Mouse (Mus musculus) myocyte (in vitro differentiated cells): ENCODE data around the gene 1700016H13Rik.

Experiments
- CEBPB ChIP-seq: IDR thresholded peaks from 2 replicates; pipeline ENCODE4 v1.6.1; 2011; ENCODE audit warnings: mild to moderate bottlenecking, moderate library complexity; ENCODE audit not compliant: poor library complexity, insufficient read depth, severe bottlenecking
- MAX ChIP-seq: IDR thresholded peaks from one replicate; pipeline ENCODE4 v1.6.1; 2011; ENCODE audit warnings: low read depth, mild to moderate bottlenecking, control low read depth
- MYOD1 ChIP-seq, 3 experiments: IDR thresholded peaks; one replicate each; pipeline ENCODE4 v1.6.1; 2011; ENCODE audit warnings: control low read depth in 2 of 3, low read depth in 2 of 3, mild to moderate bottlenecking in 2 of 3, moderate library complexity in 1 of 3; ENCODE audit not compliant: insufficient read length in 2 of 3, control insufficient read depth in 1 of 3
- MYOG ChIP-seq, 3 experiments: IDR thresholded peaks; one replicate each; pipeline ENCODE4 v1.6.1; 2011; ENCODE audit warnings: control low read depth in 2 of 3, low read depth in 2 of 3, mild to moderate bottlenecking in 2 of 3; ENCODE audit not compliant: insufficient read length in 2 of 3, control insufficient read depth in 1 of 3, insufficient read depth in 1 of 3
- POLR2A ChIP-seq: IDR thresholded peaks from one replicate; pipeline ENCODE4 v1.6.1; 2011; ENCODE audit warnings: low read depth, mild to moderate bottlenecking, control low read depth, moderate library complexity; ENCODE audit not compliant: insufficient read length
- POLR2AphosphoS2 ChIP-seq: IDR thresholded peaks from one replicate; pipeline ENCODE4 v1.6.1; 2011; ENCODE audit warnings: low read depth, control low read depth; ENCODE audit not compliant: insufficient read length
- TCF12 ChIP-seq: IDR thresholded peaks from one replicate; pipeline ENCODE4 v1.6.1; 2011; ENCODE audit warnings: mild to moderate bottlenecking, control low read depth; ENCODE audit not compliant: poor library complexity, insufficient read depth, severe bottlenecking
- TCF3 ChIP-seq: IDR thresholded peaks from one replicate; pipeline ENCODE4 v1.6.1; 2011; ENCODE audit warnings: low read depth, control low read depth; ENCODE audit not compliant: insufficient read length
- USF1 ChIP-seq: IDR thresholded peaks from one replicate; pipeline ENCODE4 v1.6.1; 2011; ENCODE audit warnings: low read depth, mild to moderate bottlenecking, control low read depth, moderate library complexity

DNA sequence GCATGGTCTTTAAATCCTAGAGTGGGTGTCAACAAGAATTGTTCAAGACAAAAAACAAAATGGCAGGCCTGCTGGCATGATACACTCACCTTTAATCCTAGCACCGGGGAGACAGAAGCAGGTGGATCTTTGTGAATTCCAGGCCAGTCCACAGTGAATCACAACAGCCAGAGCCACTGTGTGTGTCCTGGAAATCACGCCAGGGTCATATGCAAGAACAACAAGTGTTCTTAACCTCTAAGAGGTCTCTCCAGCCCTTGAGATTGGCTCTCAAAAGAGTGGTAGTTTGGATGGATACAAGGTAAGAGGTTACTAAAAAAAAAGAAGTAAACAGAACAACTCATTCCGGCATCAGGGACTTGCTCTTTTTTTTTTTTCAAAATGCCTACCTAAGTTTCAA lies 8.5 kb downstream of the 1700016H13Rik start:
- TF ChIP-seq POLR2A (no peak), USF1 (no peak), POLR2AphosphoS2 (no peak), MYOD1 (IDR thresholded peaks at IDR 0.05; ENCODE audit: control insufficient read depth in 1 of 3, insufficient read length in 2 of 3, low read depth in 2 of 3) (no peak), MAX (no peak), CEBPB (no peak), MYOG (IDR thresholded peaks at IDR 0.05; ENCODE audit: control insufficient read depth in 1 of 3, insufficient read depth in 1 of 3, insufficient read length in 2 of 3, low read depth in 2 of 3) (no peak), TCF3 (no peak), TCF12 (no peak)
